Mouse (Mus musculus) embryonic stem cell, embryonic (primary cell): ENCODE measurements around the gene Fli1.

Experiments used
- CTCF ChIA-PET, 4 experiments: fragments of 300-600 bp in 2 of 4; fragments of 350-600 bp in 2 of 4; sonication (Branson Sonifier 250); formaldehyde crosslinking; loops; one replicate each; lab custom pipeline; 2022; ENCODE audit warnings: inconsistent platforms in 2 of 4; lab: Charles Lee
- POLR2A ChIA-PET, 4 experiments: fragments of 300-600 bp in 2 of 4; fragments of 350-600 bp in 2 of 4; sonication (Branson Sonifier 250); formaldehyde crosslinking; loops; one replicate each; lab custom pipeline; 2022; ENCODE audit warnings: antibody characterized with exemption in 4 of 4, inconsistent platforms in 1 of 4; lab: Charles Lee

Fli1 gene

DNA sequence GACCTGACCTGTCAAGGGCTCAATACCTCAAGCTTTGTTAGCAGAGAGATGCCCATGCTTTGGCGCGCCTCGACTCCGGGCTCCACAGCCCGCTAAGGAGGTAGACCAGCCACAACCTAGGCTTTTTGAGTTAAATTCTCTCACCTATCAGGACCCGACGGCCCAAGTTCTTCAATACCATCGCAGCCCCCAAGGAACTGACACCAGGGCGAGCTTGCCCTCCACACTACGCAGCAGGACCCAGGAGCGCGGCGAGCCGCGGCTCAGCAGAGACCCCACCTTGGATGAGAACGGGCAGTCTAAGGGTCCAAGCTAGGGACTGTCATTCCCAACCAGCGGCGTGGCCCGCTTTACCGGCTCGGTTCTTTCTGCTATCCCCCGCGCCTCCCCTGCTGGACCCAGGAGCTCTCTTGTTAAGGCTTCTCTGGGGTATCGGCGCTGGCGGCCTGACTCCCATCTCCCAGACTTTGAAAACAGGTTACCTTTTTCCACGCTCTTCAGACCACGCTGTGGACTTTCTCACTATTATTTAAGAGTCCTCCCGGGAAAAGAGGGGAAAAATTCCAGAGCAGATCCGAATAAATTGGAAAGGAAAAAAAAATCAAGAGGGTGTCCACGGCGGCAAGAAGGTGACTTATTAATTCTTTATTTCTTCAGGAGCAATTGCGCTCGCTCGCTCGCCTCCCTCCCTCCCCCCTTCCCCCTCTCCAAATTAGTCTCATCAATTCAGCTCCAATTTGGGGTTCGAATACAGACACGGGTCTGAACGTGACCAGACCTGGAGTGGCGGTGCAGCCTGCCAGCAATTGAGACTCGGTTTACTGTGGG lies at the start of gene Fli1:
Gene Fli1, minus strand, starts transcription at position 650 of the 828 bp plus-strand sequence.
- ChIA-PET POLR2A (interaction anchor here in 2 of 4 experiments (0.7 to 1.9 kb wide), 3 partner anchors 8 to 756 kb away, joined by 3 to 6 read pairs (median 3); no protein-coding TSS in a partner anchor), CTCF (interaction anchor here in 3 of 4 experiments (0.6 to 1.1 kb wide), 3 partner anchors 129 to 137 kb away, joined by 3 to 6 read pairs (median 3); no protein-coding TSS in a partner anchor)

DNA sequence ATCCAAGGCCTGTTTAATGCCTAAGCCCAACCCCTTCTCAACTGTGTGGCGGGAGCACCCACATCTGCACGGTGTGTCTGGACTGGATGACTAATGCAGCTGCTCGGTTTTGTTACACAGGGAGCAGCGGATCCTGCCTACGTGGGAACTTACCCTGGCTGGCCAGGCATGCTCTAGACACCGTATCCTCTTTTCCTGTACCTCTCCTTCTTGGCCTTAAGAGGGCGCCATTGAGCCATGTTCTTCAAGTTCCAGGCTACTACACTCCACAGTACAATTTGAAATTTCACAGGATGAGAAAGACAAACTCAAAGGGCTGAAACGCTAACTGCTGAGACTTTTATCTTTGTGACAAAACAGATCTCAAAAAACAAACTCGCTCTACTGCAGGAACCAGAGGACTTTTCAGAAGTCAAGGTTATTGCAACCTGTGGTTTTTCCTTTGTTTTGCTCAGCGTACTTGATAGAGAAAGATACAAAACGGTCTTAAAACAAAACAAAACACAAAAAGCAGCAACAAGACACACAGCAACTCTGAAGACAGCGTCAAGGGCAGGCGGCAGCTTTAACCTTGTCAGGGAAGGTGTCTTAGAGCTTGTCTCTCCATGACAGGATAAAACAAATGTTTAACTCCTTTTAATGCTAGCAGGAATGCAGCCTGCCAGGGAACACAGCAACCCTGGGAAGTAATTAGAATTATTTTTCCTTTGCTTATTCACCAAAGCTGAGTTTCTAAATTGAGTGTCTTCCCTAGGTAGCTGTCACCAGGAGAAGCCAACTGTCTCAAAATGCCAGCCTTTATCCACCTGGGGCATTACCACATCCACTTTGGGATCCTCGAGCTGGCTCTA lies 49.3 kb upstream of the Fli1 start:
- POLR2A ChIA-PET = interaction anchor here in 1 of 4 experiments (1.1 kb wide), 1 partner anchor 309 kb away, joined by 3 read pairs; no protein-coding TSS in a partner anchor
- CTCF ChIA-PET = interaction anchor here (0.6 to 1.9 kb wide), 11 partner anchors 104 to 902 kb away, joined by 3 to 8 read pairs (median 4); no protein-coding TSS in a partner anchor

DNA sequence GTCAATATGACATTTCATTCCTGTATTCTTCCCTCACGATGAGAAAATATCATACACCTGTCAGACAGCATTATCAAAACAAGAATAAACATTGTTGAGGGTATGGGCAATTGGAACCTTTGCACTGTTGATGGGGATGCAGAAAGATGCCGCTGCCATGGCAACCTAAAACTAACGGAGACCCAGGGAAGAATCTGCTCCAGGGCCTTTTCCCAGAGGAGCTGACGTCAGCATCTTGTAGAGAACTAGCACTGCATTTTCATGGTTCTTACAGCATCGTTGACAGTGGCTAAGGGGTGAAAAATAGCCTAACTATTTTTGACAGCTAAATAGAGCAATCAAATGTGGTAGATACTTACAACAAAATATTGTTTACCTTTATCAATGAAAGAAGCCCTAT lies 47.9 kb upstream of the Fli1 start:
- POLR2A ChIA-PET = no interaction called here

DNA sequence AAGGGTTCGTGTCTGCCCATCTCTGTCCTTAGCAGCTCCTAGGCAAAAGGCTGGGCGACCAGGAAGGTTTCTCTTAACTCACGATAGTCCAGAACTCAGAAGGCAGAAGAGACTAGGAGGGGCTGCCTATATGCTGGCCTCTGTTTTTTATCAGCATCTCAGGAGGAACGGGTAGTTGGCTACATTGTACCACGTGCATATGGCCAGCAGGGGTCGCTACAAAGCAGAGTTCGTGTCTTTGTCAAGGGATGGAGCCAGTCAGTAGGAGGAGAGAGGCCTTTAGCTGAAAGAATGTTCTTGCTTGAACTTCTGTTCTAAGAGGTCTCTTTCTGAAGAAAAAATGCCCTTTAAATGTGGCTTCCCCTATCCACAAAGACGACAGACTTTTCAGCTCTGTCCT lies 47.2 kb upstream of the Fli1 start:
- POLR2A ChIA-PET = no interaction called here
- CTCF ChIA-PET = interaction anchor here in 3 of 4 experiments (0.5 to 3.5 kb wide), 11 partner anchors 10 to 515 kb away, joined by 3 to 15 read pairs (median 4); no protein-coding TSS in a partner anchor

More for the DNA sequence above, 47.9 kb upstream of the Fli1 start:
- CTCF ChIA-PET = interaction anchor here in 3 of 4 experiments (0.5 to 3.5 kb wide), 10 partner anchors 9 to 515 kb away, joined by 3 to 12 read pairs (median 4); no protein-coding TSS in a partner anchor

DNA sequence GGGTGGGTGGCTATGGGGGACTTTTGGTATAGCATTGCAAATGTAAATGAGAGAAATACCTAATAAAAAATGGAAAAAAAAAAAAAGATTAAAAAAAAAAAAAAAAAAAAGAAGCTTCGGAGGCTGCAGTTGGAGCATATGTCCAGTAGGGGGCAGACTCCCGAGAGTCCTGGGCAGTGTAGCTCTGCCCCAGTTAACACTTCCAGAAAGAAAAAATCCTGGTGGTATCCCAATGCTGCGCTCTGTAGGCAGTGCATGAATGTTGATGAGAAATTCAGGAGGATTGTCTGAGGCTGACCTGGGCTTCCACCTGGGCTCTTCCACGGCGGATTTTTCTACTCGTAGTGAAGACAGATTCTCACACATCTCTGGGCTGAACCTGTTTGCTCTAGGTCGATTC lies 42.7 kb upstream of the Fli1 start:
- CTCF ChIA-PET = interaction anchor here (0.5 to 2.0 kb wide), 55 partner anchors 9 to 1530 kb away, joined by 3 to 25 read pairs (median 4); no protein-coding TSS in a partner anchor
- POLR2A ChIA-PET = interaction anchor here in 3 of 4 experiments (0.6 to 0.7 kb wide), 5 partner anchors 66 to 191 kb away, joined by 3 to 12 read pairs (median 5); no protein-coding TSS in a partner anchor

DNA sequence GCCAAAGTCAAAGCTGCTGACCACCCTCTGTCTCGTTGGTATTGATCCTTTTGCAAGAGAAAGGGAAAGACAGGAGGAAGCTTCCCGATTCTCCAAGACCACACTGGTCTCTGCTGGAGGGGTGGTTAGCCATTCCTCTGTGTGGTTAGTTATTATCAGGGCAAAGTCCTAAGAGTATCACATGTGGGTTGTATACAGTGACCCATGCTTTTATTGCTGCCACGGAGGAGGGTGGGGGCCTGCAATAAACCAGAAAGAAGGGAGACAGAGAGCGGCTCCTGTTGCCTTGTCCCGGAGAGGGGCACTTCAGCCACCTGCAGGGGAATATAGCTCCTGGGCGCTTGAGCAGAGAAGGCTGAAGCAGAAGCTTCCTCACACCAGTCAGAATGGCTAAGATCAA lies 41.2 kb upstream of the Fli1 start:
- POLR2A ChIA-PET = no interaction called here
- CTCF ChIA-PET = interaction anchor here in 1 of 4 experiments (0.7 to 1.8 kb wide), 3 partner anchors 179 to 512 kb away, joined by 3 to 5 read pairs (median 4); no protein-coding TSS in a partner anchor

DNA sequence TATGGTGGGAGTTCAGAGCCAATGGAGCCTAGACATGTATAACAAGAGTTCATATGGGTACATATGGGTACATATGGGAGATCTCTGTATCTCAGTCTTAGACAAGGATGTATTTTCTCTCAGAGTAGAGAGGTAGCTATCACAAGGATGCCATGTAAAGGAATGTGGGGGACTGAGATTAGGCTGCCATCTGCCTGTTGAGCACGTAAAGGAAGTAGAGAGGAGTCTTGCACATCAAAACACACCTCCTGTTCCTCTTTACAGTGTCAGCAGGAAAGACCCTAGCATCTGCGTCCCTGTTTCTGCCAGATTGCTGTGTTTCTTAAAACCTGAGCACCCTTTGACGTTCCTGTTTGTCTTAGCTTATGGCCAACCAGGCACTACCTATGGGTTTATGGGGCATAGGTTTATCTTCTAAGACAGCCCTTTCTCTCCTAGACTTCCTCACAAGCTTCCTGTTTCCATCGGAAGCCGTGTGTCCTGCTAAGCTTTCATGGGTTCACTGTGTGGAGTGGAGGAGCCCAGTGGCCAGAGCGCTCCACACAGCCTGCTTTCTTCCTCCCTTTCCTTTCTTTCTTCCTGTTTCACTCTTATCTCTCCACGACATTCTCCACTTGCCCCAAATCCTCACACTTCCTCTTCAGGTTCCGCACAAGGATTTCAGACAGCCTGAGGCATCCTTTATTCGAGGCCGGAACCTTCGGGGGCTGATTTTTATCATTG lies 39.4 kb upstream of the Fli1 start:
- POLR2A ChIA-PET = interaction anchor here in 1 of 4 experiments (0.5 kb wide), 1 partner anchor 368 kb away, joined by 4 read pairs; no protein-coding TSS in a partner anchor
- CTCF ChIA-PET = interaction anchor here in 1 of 4 experiments (1.3 kb wide), 1 partner anchor 9 kb away, joined by 3 read pairs; no protein-coding TSS in a partner anchor

DNA sequence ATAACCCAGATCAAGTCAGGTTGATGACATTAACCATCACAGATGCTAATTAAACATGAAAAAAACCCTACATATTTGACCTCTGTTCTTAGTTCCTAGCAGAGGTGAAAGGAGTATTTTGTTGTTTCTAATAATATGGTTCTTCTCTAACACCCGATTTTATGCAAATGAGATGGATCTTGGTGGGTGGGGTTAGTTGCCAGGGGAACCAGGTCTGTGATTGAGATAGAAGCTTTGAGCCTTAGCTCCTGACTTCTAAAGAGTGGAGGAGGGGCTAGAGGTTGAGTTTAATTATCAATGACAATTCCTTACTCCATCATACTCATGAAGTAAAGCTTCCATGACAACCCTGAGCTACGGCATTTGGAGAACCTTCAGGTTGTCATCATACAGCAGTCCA lies 35.8 kb upstream of the Fli1 start:
- CTCF ChIA-PET = no interaction called here

DNA sequence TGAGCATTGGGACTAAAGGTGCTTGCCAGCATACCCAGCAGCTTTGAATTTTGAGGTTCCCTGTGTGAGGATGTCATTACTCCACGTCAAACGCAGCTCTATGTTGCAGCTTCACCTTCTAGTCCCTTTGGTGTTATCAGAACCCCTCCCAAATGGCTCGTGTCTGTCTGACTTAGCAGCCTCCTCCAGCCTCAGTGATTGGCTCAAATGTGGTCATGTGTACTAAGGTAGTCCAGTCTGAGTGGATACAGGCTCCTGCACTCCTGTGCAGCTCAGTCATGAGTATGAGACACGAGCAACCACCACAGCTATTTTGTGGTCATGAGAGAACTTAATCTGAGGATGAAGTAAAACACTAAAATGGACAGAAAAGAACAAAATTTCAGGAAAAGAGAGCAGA lies 31.0 kb upstream of the Fli1 start:
- POLR2A ChIA-PET = interaction anchor here in 2 of 4 experiments (0.6 kb wide), 2 partner anchors 225 to 351 kb away, joined by 3 read pairs; no protein-coding TSS in a partner anchor
- CTCF ChIA-PET = interaction anchor here in 3 of 4 experiments (1.2 to 1.7 kb wide), 4 partner anchors 9 to 12 kb away, joined by 3 to 14 read pairs (median 6); no protein-coding TSS in a partner anchor

More for the DNA sequence above, 35.8 kb upstream of the Fli1 start:
- POLR2A ChIA-PET = no interaction called here

DNA sequence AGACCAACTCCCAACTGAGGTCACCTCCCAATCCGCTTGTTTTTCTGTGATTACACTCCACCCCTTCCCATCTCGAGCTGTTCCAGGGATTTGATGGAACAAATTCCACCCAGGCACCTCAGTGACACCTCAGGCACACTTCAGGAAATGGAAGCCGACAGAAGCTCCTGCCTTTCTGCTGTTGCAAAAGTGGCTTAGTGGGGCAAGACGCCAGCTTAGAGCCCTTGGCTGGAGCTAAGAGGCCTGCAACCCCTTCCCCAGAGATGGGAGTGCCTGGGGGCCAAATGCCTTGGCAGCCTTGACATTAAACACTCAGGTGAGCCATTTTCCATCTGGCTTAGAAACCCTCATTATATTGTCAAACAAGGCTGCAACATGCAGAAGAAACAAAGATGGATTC lies 29.0 kb upstream of the Fli1 start:
- ChIA-PET CTCF (interaction anchor here in 1 of 4 experiments (1.6 kb wide), 1 partner anchor 166 kb away, joined by 3 read pairs; no protein-coding TSS in a partner anchor), POLR2A (no interaction called here)

DNA sequence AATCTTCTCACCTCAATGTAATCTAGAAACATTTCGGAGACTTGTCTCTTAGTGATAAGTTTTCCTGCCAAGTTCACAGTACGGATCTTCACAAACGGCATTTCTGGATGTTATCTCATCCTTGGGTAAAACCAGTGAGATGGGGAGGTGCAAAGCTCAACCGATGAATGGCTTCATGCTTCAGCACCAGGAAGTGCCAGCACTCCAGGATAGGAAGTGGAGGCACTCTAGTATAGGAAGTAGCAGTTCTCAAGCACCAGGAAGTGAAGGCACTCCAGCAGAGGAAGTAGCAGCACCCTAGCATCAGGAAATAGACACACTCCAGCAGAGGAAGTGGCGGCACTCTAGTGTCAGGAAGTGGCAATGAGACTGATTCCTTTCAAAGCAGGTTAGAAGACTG lies 27.9 kb upstream of the Fli1 start:
- ChIA-PET POLR2A (interaction anchor here in 1 of 4 experiments (0.6 kb wide), 1 partner anchor 122 kb away, joined by 8 read pairs; no protein-coding TSS in a partner anchor), CTCF (no interaction called here)

GRCm38 (mm10) chr9:32569261-32569660 lies 26.6 kb upstream of the Fli1 start:
- CTCF ChIA-PET = no interaction called here
- POLR2A ChIA-PET = no interaction called here

DNA sequence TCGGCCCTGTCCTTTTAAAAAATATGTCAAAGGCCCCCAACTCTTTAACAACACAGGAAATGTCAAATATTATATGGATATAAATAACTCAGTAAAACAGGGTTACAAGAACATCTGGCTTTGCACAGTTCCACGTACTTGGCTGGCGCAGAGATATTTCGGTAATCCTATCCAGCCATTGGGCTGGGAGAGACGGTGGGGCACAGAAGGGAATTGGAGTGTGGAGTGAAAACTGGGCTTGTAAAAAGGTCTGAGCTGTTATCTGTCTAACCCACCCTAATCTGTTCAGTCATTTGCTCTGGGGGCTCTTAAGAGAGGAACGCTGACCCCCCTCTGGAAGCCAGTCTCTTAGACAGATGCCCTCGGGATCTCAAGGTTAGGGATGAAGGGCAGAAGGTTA lies 24.9 kb upstream of the Fli1 start:
- ChIA-PET POLR2A (interaction anchor here in 1 of 4 experiments (0.7 kb wide), 1 partner anchor 9 kb away, joined by 3 read pairs; no protein-coding TSS in a partner anchor), CTCF (no interaction called here)

DNA sequence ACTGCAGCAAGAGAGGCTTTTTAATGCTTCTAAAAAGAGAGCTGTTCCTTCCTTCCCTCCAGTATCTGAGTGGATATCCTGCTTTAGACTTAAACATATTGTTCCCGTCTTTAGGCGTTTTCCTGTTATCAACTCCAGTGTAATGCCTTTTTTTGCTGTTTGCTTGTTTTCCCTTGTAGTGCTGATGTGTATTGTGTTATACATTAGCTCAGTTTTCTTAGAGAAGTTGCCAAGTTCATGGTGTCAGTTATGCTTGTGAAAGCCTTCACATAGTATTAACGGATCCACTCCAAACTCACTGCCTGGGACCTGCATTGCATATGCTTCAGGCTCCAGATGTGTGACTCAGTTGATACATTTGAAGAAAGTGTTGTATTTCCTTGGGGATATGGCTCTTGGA lies 22.6 kb upstream of the Fli1 start:
- ChIA-PET POLR2A (no interaction called here), CTCF (no interaction called here)

GRCm38 (mm10) chr9:32562837-32563236 lies 20.2 kb upstream of the Fli1 start:
- ChIA-PET POLR2A (interaction anchor here in 2 of 4 experiments (0.7 kb wide), 2 partner anchors 13 to 102 kb away, joined by 3 read pairs; no protein-coding TSS in a partner anchor), CTCF (interaction anchor here in 1 of 4 experiments (0.6 kb wide), 1 partner anchor 107 kb away, joined by 3 read pairs; no protein-coding TSS in a partner anchor)

GRCm38 (mm10) chr9:32562409-32562808 lies 19.7 kb upstream of the Fli1 start:
- ChIA-PET POLR2A (interaction anchor here in 1 of 4 experiments (0.7 kb wide), 1 partner anchor 102 kb away, joined by 3 read pairs; no protein-coding TSS in a partner anchor), CTCF (interaction anchor here in 1 of 4 experiments (0.5 kb wide), 1 partner anchor 439 kb away, joined by 4 read pairs; no protein-coding TSS in a partner anchor)

DNA sequence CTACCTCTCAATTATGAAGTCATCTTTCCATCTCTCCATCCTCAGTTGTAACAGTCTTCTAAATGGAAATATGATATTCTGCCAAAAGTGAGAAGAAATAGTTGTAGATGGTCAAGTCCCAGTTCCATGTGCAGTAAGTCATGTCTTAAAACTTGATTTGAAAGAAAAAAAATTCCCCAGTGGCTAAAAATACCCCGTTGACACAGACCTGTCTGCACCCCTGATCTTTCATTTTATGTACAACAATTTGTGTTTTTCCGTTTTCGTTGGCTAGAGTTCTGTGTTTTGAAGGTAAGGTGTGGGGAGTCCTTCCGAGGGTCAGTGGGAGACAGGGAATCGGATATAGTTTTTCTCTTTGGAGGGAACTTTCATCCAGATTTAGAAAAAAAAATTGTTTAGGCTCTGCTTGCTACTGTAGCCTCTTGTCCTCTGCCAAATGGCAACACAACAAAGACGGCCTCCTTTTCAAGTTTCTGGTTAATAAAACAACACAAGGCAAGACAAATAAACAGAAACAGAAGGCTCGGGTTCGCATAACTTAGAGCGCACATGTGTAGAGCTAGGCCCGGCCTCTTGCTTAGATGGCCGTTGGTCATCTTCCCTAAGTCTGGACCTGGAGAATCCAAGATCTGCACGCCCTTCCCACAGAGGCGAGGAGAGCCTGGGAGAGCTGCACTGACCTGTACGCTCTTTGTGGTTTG lies 18.7 kb upstream of the Fli1 start:
- ChIA-PET CTCF (no interaction called here), POLR2A (no interaction called here)
